Mouse (Mus musculus) lung, postnatal 0 days (tissue): ENCODE results near the gene Cltc. TPM values are rescaled to one million over a fixed set of nuclear protein-coding genes. Genes with fewer than 3 reads are reported as not detected.

Source experiments
- ATAC-seq: fragments of 200-750 bp; cut with Nextera tagmentation; 2 replicates; pipeline ENCODE4 v1.8.0; 2017; ENCODE audit warnings: moderate library complexity
- DNase-seq: peaks from one replicate; pipeline ENCODE4 v3.0.0-alpha.2; 2016; ENCODE audit warnings: low spot score
- H3K27ac ChIP-seq: fragments of 300-500 bp; sonication (generic); 2 replicates; pipeline ENCODE4 v1.5.1; 2014; ENCODE audit warnings: antibody characterized with exemption, mild to moderate bottlenecking, low read length, mixed read lengths
- H3K27me3 ChIP-seq: fragments of 300-500 bp; sonication (generic); replicated peaks from 2 replicates; pipeline ENCODE4 v1.6.1; 2014; ENCODE audit warnings: low read length, mixed read lengths; ENCODE audit not compliant: insufficient read depth
- H3K36me3 ChIP-seq: fragments of 300-500 bp; sonication (generic); 2 replicates; pipeline ENCODE4 v1.6.1; 2014; ENCODE audit warnings: low read length, mixed read lengths; ENCODE audit not compliant: insufficient read depth
- H3K4me1 ChIP-seq: fragments of 300-500 bp; sonication (generic); 2 replicates; pipeline ENCODE4 v1.6.1; 2014; ENCODE audit warnings: antibody characterized with exemption, low read depth, low read length, mixed read lengths; ENCODE audit not compliant: insufficient read depth
- H3K4me2 ChIP-seq: fragments of 300-500 bp; sonication (generic); replicated peaks from 2 replicates; pipeline ENCODE4 v1.6.1; 2014; ENCODE audit warnings: low read depth, mild to moderate bottlenecking, low read length, moderate library complexity, mixed read lengths
- H3K4me3 ChIP-seq: fragments of 300-500 bp; sonication (generic); 2 replicates; pipeline ENCODE4 v1.5.1; 2014; ENCODE audit warnings: low read depth, low read length
- H3K9ac ChIP-seq: fragments of 300-500 bp; sonication (generic); replicated peaks from 2 replicates; pipeline ENCODE4 v1.6.1; 2014; ENCODE audit warnings: low read depth, mild to moderate bottlenecking
- H3K9me3 ChIP-seq: fragments of 300-500 bp; sonication (generic); 2 replicates; pipeline ENCODE4 v1.6.1; 2016; ENCODE audit warnings: low read length, mixed read lengths
- CTCF ChIP-seq: IDR thresholded peaks from 2 replicates; pipeline ENCODE4 v1.5.1; 2016; ENCODE audit warnings: antibody characterized with exemption, mild to moderate bottlenecking
- EP300 ChIP-seq: IDR thresholded peaks from 2 replicates; pipeline ENCODE4 v1.6.1; 2016; ENCODE audit warnings: antibody characterized with exemption, mild to moderate bottlenecking, control low read depth
- WGBS: fragments of 180-500 bp; shearing (Covaris S2); extraction: QIAGEN DNeasy Blood & Tissue Kit; methylation state at CpG from one replicate; pipeline ENCODE4 v1.1.7; 2014; 5-methylcytosine and 5-hydroxymethylcytosine counted together
- polyA plus RNA-seq: library from polyadenylated mRNA; unstranded; fragments of >200 nt; fragmentation: Nextera tagmentation; extraction: Ambion mirVana; gene quantifications from 2 replicates; pipeline ENCODE4 v1.2.1, GENCODE M21; 2015

Cltc gene
- polyA plus RNA-seq, 1 experiment from 2014 or later: 63.7 TPM

DNA sequence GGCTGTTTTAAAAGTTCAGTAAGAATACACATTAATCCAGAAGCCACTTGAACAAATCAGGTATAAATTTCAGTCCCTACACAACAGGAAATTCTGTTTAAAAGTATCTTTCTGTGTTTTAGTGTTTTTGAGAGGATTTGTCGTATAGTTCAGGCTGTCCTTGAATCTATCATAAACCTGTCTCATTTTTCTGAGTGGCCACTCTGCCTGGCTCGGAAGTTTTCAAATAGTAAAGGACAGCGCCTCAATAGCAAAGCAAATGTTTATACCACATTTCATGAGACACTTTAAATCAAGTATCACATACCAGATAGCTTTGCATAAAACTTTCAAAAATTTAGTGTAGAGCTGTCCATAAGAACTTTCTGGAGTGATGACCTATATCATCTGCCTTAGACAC lies 39.0 kb downstream of the Cltc start:
- Histone ChIP-seq H3K4me2 (no peak overlapping the region), H3K4me3 (no peak overlapping the region), H3K4me1 (no peaks in the 10 kb centered on the region), H3K9ac (no peak overlapping the region), H3K36me3 (peaks cover 32% of the 10 kb centered on the region; the same call in 1 of the 2 replicates), H3K27me3 (no peaks in the 10 kb centered on the region), H3K27ac (no peak overlapping the region; the same call in 1 of the 2 replicates), H3K9me3 (no peaks in the 10 kb centered on the region)
- WGBS: 67% methylated on average over 3 of the region's 3 CpGs
- TF ChIP-seq EP300: no peak
- TF ChIP-seq CTCF: no peak
- ATAC-seq: no peak
- DNase-seq: no peak

DNA sequence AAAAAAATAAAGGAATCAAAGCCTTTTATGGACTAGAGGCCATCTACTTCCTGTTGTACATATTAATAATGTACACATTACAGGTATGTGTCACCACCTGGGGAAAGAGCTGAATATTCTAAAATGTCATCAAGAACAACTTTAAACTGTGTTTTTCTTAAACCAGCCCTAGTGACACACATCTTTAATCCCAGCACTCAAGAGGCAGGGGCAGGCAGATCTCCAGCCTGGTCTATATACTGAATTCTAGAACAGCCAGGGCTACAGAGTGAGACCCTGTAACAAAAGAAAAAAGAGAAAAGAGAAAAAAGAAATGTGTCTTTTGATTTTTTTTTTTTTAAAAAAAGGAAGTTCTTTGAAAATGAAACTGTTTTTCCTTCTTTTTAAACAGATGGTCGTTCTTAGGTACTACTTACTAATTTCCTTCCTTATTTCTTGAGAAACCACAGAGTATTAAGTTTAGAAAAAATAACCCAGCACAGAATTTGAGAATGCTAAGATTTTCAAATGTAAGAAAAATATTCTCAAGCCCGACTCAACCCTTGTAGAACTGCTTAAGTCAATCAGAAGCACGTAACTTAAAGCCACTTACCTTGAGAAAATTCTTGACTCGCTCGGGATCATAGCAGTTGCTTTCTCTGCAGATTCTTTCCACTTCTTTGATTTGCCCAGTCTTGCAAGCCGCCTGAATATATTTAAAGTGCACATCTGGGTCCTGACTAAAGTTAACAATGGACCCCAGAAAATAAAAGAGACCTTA lies 39.9 kb downstream of the Cltc start:
- peak; percentile 16 for DNase-seq
- H3K9me3 ChIP-seq: no peaks in the 10 kb centered on the region
- H3K4me1 ChIP-seq: no peaks in the 10 kb centered on the region
- ATAC-seq: no peak
- peak overlapping the region; percentile 1; the same call in 1 of the 2 replicates for H3K27ac ChIP-seq
- H3K27me3 ChIP-seq: no peaks in the 10 kb centered on the region
- TF ChIP-seq CTCF (no peak), EP300 (no peak)
- H3K4me2 ChIP-seq: no peak overlapping the region
- H3K9ac ChIP-seq: no peak overlapping the region
- peaks cover 32% of the 10 kb centered on the region; the same call in 1 of the 2 replicates for H3K36me3 ChIP-seq
- H3K4me3 ChIP-seq: no peak overlapping the region
- WGBS: 73% methylated on average over 6 of the region's 6 CpGs

DNA sequence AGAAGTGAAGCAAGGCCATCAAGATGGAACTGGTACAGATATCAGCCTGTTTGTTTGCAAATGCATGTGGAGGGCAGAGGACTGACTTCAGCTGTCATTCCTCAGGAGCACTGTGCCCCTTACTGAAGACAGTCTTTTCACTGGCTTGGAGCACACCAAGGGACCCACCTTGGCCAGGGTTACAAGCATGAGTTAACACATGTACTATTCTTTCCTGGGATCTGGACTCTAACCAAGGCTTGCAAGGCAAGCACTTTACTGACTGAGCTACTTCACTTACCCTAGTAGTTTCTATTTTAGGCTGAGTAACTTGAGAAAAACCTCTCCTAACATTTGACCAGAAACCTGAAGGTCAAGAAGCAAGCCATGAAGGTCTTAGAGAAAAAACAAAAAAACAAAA lies 42.8 kb downstream of the Cltc start:
- Histone ChIP-seq H3K27me3 (no peaks in the 10 kb centered on the region), H3K4me2 (no peak overlapping the region), H3K36me3 (peaks cover 34% of the 10 kb centered on the region), H3K4me3 (no peak overlapping the region), H3K4me1 (no peaks in the 10 kb centered on the region), H3K9me3 (no peaks in the 10 kb centered on the region), H3K27ac (0 out of 2 replicates have a peak overlapping the region, but pooled peaks have one; percentile 26), H3K9ac (no peak overlapping the region)
- ATAC-seq (no peak), DNase-seq (peak; percentile 15)
- no peak for TF ChIP-seq EP300
- no peak for TF ChIP-seq CTCF

DNA sequence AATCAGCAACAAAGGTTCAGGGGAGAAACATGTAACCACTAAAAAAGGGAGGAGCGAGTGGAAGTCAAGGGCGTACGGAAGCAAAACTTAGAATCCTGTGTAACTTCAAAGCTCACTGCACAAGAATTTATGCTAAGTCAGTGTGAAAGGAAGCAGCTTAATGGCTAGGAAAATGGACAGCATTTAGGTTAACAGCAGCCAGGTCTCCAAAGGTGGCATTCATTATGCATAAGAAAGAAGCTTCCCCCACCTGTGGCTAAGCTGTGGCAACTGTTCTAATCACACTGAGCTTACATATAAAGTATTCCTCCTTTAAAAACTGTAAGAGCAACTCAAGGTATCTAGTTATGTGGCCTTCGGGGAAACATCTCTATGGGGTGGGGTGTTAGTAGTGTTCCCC lies 56.2 kb downstream of the Cltc start:
- 97% methylated on average over 4 of the region's 4 CpGs for WGBS
- peaks cover 51% of the 10 kb centered on the region for H3K36me3 ChIP-seq
- ATAC-seq (no peak), DNase-seq (no peak)
- H3K9me3 ChIP-seq: no peaks in the 10 kb centered on the region
- no peak overlapping the region for H3K27ac ChIP-seq
- H3K9ac ChIP-seq: no peak overlapping the region
- TF ChIP-seq EP300 (no peak), CTCF (no peak)
- no peak overlapping the region for H3K4me3 ChIP-seq
- H3K4me2 ChIP-seq: no peak overlapping the region
- no peaks in the 10 kb centered on the region for H3K27me3 ChIP-seq
- H3K4me1 ChIP-seq: no peaks in the 10 kb centered on the region

DNA sequence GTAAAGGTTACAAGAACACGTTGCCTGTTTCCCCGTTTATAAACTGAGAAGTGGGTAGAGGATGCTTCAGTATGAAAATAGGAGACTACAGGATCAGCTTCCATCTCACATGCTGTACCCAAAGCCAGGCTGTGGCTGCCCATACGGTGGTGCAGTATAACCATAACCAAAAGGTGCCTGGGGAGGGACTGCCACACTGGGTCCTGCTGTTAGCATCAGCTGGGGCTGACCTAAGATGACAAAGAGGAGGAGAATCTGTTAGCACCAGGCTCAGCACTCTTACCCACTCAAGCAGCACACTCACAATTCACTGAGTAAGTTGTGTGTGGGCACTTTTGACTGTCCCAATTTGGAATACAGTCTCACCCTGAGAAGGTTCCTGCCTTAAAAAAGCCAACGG lies 61.9 kb downstream of the Cltc start:
- WGBS: 72% methylated on average over 4 of the region's 4 CpGs
- Histone ChIP-seq H3K9me3 (no peaks in the 10 kb centered on the region), H3K4me2 (no peak overlapping the region), H3K27ac (no peak overlapping the region), H3K4me3 (no peak overlapping the region), H3K36me3 (peaks cover 32% of the 10 kb centered on the region), H3K27me3 (no peaks in the 10 kb centered on the region), H3K9ac (no peak overlapping the region), H3K4me1 (no peaks in the 10 kb centered on the region)
- no peak for ATAC-seq
- TF ChIP-seq CTCF (no peak), EP300 (no peak)
- no peak for DNase-seq

DNA sequence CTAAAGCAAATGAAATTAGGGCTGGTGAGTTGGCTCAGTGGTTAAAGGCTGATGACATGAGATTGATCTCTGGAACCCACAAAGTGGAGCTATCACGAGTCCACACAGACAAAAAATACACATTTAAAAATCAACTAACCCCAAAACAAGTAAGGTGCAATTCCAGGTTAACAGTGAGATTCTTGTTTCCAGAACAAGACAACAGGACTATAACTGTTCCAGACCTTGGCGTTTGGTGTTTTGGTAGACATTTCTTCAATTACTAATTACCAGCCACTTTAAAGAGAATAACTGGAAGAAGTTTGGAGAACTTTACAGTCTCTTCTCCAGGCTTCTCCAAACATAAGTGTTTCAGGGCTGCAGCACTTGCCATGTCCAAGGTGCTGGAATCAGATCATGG lies 64.8 kb downstream of the Cltc start:
- H3K27ac ChIP-seq: no peak overlapping the region
- peaks cover 34% of the 10 kb centered on the region for H3K36me3 ChIP-seq
- no peak for ATAC-seq
- DNase-seq: no peak
- H3K9ac ChIP-seq: no peak overlapping the region
- no peak for TF ChIP-seq CTCF
- no peaks in the 10 kb centered on the region for H3K27me3 ChIP-seq
- no peak overlapping the region for H3K4me2 ChIP-seq
- no peaks in the 10 kb centered on the region for H3K4me1 ChIP-seq
- H3K4me3 ChIP-seq: no peak overlapping the region
- WGBS: 95% methylated on average over 2 of the region's 2 CpGs
- no peaks in the 10 kb centered on the region for H3K9me3 ChIP-seq
